ENCODE assay signal across 9 mouse cellular contexts in genomic region chr4:83657021-83657420, GRCm38 (mm10).
DNase-seq lines count a peak whose midpoint lies in the region; ATAC-seq and TF ChIP-seq lines count a peak whose summit lies in the region.
"Had no signal": no experiment of that assay in that cellular context is flagged by ENCODE, and none has a peak within 500 bp of the region (broad histone marks: within the 10 kb centered on the region; RNA-seq: fewer than 3 reads in every experiment).

No protein-coding gene starts in this region.

- H3K4me3 ChIP-seq in heart, embryonic 12.5 days, result no peak overlapping the region
- peak overlapping the region; percentile 4; the same call in 1 of the 2 replicates for H3K4me3 ChIP-seq in ES-Bruce4 (ENCODE audit: low read depth, low read length)
- no peak overlapping the region for H3K4me3 ChIP-seq in forebrain, postnatal 0 days (ENCODE audit: low read depth, low read length)
- H3K4me3 ChIP-seq in midbrain, embryonic 11.5 days (ENCODE audit: low read depth, low read length), result 0 out of 2 replicates have a peak overlapping the region, but pooled peaks have one; percentile 5

- no peaks in the 10 kb centered on the region for H3K9me3 ChIP-seq in heart, embryonic 12.5 days (replicated peaks)
- H3K9me3 ChIP-seq in ES-Bruce4 (replicated peaks; ENCODE audit: control insufficient read depth, insufficient read depth, low read length, poor library complexity, severe bottlenecking), result no peaks in the 10 kb centered on the region
- H3K9me3 ChIP-seq in forebrain, postnatal 0 days (ENCODE audit: low read length), result no peaks in the 10 kb centered on the region
- H3K9me3 ChIP-seq in midbrain, embryonic 11.5 days (ENCODE audit: control insufficient read depth, low read length), result no peaks in the 10 kb centered on the region

- peak overlapping the region; percentile 42 for H3K4me2 ChIP-seq in heart, embryonic 12.5 days
- H3K4me2 ChIP-seq in forebrain, postnatal 0 days (ENCODE audit: low read depth), result peak overlapping the region; percentile 18; the same call in 1 of the 2 replicates
- peak overlapping the region; percentile 36 for H3K4me2 ChIP-seq in midbrain, embryonic 11.5 days

- no peak for TF ChIP-seq POLR2A in ES-Bruce4 (IDR thresholded peaks at IDR 0.05; ENCODE audit: insufficient read depth, low read length)

- 57% methylated on average over 6 of the region's 6 CpGs for WGBS in heart, embryonic 12.5 days
- WGBS in forebrain, postnatal 0 days, result 37% methylated on average over 6 of the region's 6 CpGs
- WGBS in midbrain, embryonic 11.5 days, result 40% methylated on average over 6 of the region's 6 CpGs

- DNase-seq in heart, adult 18-20 months, result no peak
- DNase-seq in forebrain, postnatal 0 days, result no peak
- DNase-seq in midbrain, embryonic 11.5 days (ENCODE audit: low spot score, missing footprints), result peak; percentile 91
- no peak for DNase-seq in adrenal gland, adult 18-20 months (ENCODE audit: low spot score in 2 of 2)
- no peak for DNase-seq in adrenal gland, adult 8-10 months
- no peak for DNase-seq in cerebellum, adult 9-10 months

- no peak for TF ChIP-seq CTCF in ES-Bruce4 (IDR thresholded peaks at IDR 0.05; ENCODE audit: low read depth, low read length)
- TF ChIP-seq CTCF in forebrain, postnatal 0 days (IDR thresholded peaks at IDR 0.05; ENCODE audit: low read depth), result no peak

- H3K9ac ChIP-seq in heart, embryonic 12.5 days, result no peak overlapping the region
- H3K9ac ChIP-seq in ES-Bruce4 (ENCODE audit: low read depth, poor library complexity, severe bottlenecking), result no peak overlapping the region
- H3K9ac ChIP-seq in forebrain, postnatal 0 days, result no peak overlapping the region
- H3K9ac ChIP-seq in midbrain, embryonic 11.5 days (ENCODE audit: low read length), result 0 out of 2 replicates have a peak overlapping the region, but pooled peaks have one; percentile 16

- ATAC-seq in heart, embryonic 12.5 days (ENCODE audit: insufficient number of reproducible peaks, low FRiP score), result no peak
- no peak for ATAC-seq in forebrain, postnatal 0 days
- peak; percentile 26 for ATAC-seq in midbrain, embryonic 11.5 days (ENCODE audit: low FRiP score)

- no peaks in the 10 kb centered on the region for H3K36me3 ChIP-seq in heart, embryonic 12.5 days
- H3K36me3 ChIP-seq in ES-Bruce4 (ENCODE audit: control insufficient read depth, insufficient read depth, low read length, poor library complexity, severe bottlenecking), result no peaks in the 10 kb centered on the region
- no peaks in the 10 kb centered on the region; the same call in 1 of the 2 replicates for H3K36me3 ChIP-seq in forebrain, postnatal 0 days (ENCODE audit: insufficient read depth)
- no peaks in the 10 kb centered on the region for H3K36me3 ChIP-seq in midbrain, embryonic 11.5 days (ENCODE audit: control insufficient read depth, insufficient read depth, low read length)

- H3K27ac ChIP-seq in heart, embryonic 12.5 days (ENCODE audit: poor library complexity, severe bottlenecking), result no peak overlapping the region
- no peak overlapping the region for H3K27ac ChIP-seq in ES-Bruce4 (ENCODE audit: insufficient read depth, low read length)
- H3K27ac ChIP-seq in forebrain, postnatal 0 days (ENCODE audit: low read depth, low read length), result no peak overlapping the region
- H3K27ac ChIP-seq in midbrain, embryonic 11.5 days (ENCODE audit: low read depth, low read length), result peak overlapping the region; percentile 28

- peaks cover 4% of the 10 kb centered on the region for H3K4me1 ChIP-seq in heart, embryonic 12.5 days (replicated peaks)
- H3K4me1 ChIP-seq in ES-Bruce4 (ENCODE audit: control insufficient read depth, insufficient read depth, low read length), result no peaks in the 10 kb centered on the region
- H3K4me1 ChIP-seq in forebrain, postnatal 0 days (ENCODE audit: insufficient read depth), result no peaks in the 10 kb centered on the region
- peaks cover 7% of the 10 kb centered on the region; the same call in 1 of the 2 replicates for H3K4me1 ChIP-seq in midbrain, embryonic 11.5 days (ENCODE audit: control insufficient read depth, insufficient read depth, low read length)

- no peaks in the 10 kb centered on the region for H3K27me3 ChIP-seq in heart, embryonic 12.5 days (replicated peaks)
- H3K27me3 ChIP-seq in ES-Bruce4 (ENCODE audit: control insufficient read depth, insufficient read depth, low read length, poor library complexity, severe bottlenecking), result no peaks in the 10 kb centered on the region
- H3K27me3 ChIP-seq in forebrain, postnatal 0 days (ENCODE audit: insufficient read depth, low read length), result no peaks in the 10 kb centered on the region
- no peaks in the 10 kb centered on the region for H3K27me3 ChIP-seq in midbrain, embryonic 11.5 days (ENCODE audit: control insufficient read depth, insufficient read depth, low read length)
- H3K27me3 ChIP-seq: Patski had no signal

- TF ChIP-seq EP300 in ES-Bruce4 (IDR thresholded peaks at IDR 0.05; ENCODE audit: insufficient read depth, low read depth, low read length), result no peak

Comparison
In these comparisons a context has a peak if more than half of its experiments do, and no peak if none do; other contexts are left out.
1. H3K4me3 ChIP-seq: peak in ES-Bruce4 (single experiment) and midbrain, embryonic 11.5 days (single experiment); none in heart, embryonic 12.5 days (single experiment) and forebrain, postnatal 0 days (single experiment).
2. Peak in every context shown above with its lines, with median percentiles within 50 percentile points of each other: H3K4me2 ChIP-seq.